Mouse (Mus musculus): Measurements from ENCODE around the gene Lmntd1.

- no peak for TF ChIP-seq CTCF (IDR thresholded peaks at IDR 0.05; ENCODE audit: extremely low read depth, insufficient read length, insufficient replicate concordance, low read depth, low read length)
- TF ChIP-seq POLR2A (IDR thresholded peaks at IDR 0.05; ENCODE audit: low read depth, low read length) = no peak
Observed at GRCm38 (mm10) chr6:145538787-145539567, 75.1 kb downstream of the Lmntd1 start.

All from small intestine, adult 2 months (tissue).